Mouse (Mus musculus) ES-Bruce4 (cell line): ENCODE results near the gene Kat6b. TPM values are rescaled to one million over a fixed set of nuclear protein-coding genes. Genes with fewer than 3 reads are reported as not detected.

Source experiments
- H3K27ac ChIP-seq: 2 replicates; pipeline ENCODE4 v1.5.1; 2012; ENCODE audit warnings: low read length, inconsistent platforms; ENCODE audit not compliant: insufficient read depth
- H3K27me3 ChIP-seq: 2 replicates; pipeline ENCODE4 v1.6.1; 2012; ENCODE audit warnings: mild to moderate bottlenecking, low read length, inconsistent platforms; ENCODE audit not compliant: control insufficient read depth, poor library complexity, insufficient read depth, severe bottlenecking
- H3K36me3 ChIP-seq: 2 replicates; pipeline ENCODE4 v1.6.1; 2012; ENCODE audit warnings: inconsistent platforms, mild to moderate bottlenecking, low read length, moderate library complexity; ENCODE audit not compliant: control insufficient read depth, poor library complexity, insufficient read depth, severe bottlenecking
- H3K4me1 ChIP-seq: one replicate; pipeline ENCODE4 v1.8.1; 2011; ENCODE audit warnings: low read length; ENCODE audit not compliant: control insufficient read depth, insufficient read depth
- H3K4me3 ChIP-seq: 2 replicates; pipeline ENCODE4 v1.5.1; 2011; ENCODE audit warnings: low read depth, mild to moderate bottlenecking, low read length
- H3K9ac ChIP-seq: 2 replicates; pipeline ENCODE4 v1.6.1; 2012; ENCODE audit warnings: low read depth, mild to moderate bottlenecking, inconsistent platforms; ENCODE audit not compliant: poor library complexity, severe bottlenecking
- H3K9me3 ChIP-seq: replicated peaks from 2 replicates; pipeline ENCODE4 v1.6.1; 2012; ENCODE audit warnings: mild to moderate bottlenecking, low read length, inconsistent platforms; ENCODE audit not compliant: control insufficient read depth, poor library complexity, insufficient read depth, severe bottlenecking
- CTCF ChIP-seq: IDR thresholded peaks from one replicate; pipeline ENCODE4 v1.8.1; 2011; ENCODE audit warnings: low read depth, low read length
- EP300 ChIP-seq: IDR thresholded peaks from 2 replicates; pipeline ENCODE4 v1.6.1; 2011; ENCODE audit warnings: low read depth, low read length; ENCODE audit not compliant: insufficient read depth
- POLR2A ChIP-seq: IDR thresholded peaks from one replicate; pipeline ENCODE4 v1.8.1; 2011; ENCODE audit warnings: low read length; ENCODE audit not compliant: insufficient read depth
- polyA plus RNA-seq: library from polyadenylated mRNA; stranded (reverse); fragments of >200 nt; gene quantifications from 2 replicates; pipeline ENCODE4 v1.2.4, GENCODE M21; 2011; ENCODE audit warnings: low read depth; ENCODE audit not compliant: missing spikeins, insufficient read depth, insufficient read length

The Kat6b gene
- polyA plus RNA-seq, 1 experiment, result 132 TPM

DNA sequence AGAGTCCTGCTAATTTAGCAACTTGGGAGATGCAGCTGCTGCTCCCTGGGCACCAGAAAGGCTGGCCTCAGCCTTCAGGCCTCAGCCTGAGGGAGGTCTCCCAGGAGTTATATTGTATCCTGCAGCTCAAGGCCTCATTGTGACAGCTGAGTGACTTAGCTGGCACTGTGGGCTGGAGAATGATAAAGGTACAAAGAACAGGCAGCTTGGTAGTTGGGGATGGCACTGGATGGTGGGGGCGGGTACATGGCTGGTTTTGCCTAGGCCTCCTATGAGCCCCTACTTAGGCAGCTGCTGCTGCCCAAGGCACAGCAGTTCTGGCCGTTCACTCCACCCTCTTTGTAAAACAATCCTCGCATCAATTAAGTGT, 7.9 kb downstream of the Kat6b start:
- peaks cover 6% of the 10 kb centered on the region for H3K4me1 ChIP-seq
- H3K9ac ChIP-seq, result no peak overlapping the region
- H3K9me3 ChIP-seq, result no peaks in the 10 kb centered on the region
- no peaks in the 10 kb centered on the region for H3K27me3 ChIP-seq
- peaks cover 55% of the 10 kb centered on the region for H3K36me3 ChIP-seq
- H3K4me3 ChIP-seq, result no peak overlapping the region
- TF ChIP-seq POLR2A (no peak), CTCF (no peak), EP300 (no peak)
- H3K27ac ChIP-seq, result 0 out of 2 replicates have a peak overlapping the region, but pooled peaks have one; percentile 22

DNA sequence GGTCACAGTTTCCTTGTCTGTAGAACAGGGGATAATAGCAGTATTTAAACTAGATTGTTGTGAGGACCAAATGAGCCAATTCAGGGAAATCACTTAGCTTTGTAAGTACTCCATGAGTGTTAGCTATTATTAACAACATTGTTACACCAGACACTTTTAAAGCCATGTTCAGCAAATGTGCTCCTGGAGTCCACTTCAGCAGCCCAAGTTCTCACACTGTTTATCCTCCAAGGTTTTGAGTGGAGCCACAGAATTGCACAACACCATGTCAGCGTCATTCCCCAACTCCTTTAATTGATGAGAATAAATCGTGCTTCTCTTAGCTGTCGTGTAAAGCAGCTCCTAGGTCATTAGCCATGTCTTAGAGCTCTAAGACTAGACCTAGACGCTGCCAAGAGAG, 8.9 kb downstream of the Kat6b start:
- Histone ChIP-seq H3K4me3 (no peak overlapping the region), H3K27ac (peak overlapping the region; percentile 40), H3K9ac (0 out of 2 replicates have a peak overlapping the region, but pooled peaks have one; percentile 44), H3K4me1 (peaks cover 6% of the 10 kb centered on the region), H3K9me3 (no peaks in the 10 kb centered on the region), H3K27me3 (no peaks in the 10 kb centered on the region), H3K36me3 (peaks cover 54% of the 10 kb centered on the region)
- no peak for TF ChIP-seq CTCF
- no peak for TF ChIP-seq EP300

- H3K27ac ChIP-seq, result peak overlapping the region; percentile 76
- peak overlapping the region; percentile 63 for H3K4me3 ChIP-seq
- no peaks in the 10 kb centered on the region for H3K27me3 ChIP-seq
- H3K4me1 ChIP-seq, result peaks cover 3% of the 10 kb centered on the region
- no peak for TF ChIP-seq EP300
- TF ChIP-seq POLR2A, result no peak
- no peak for TF ChIP-seq CTCF
- peaks cover 28% of the 10 kb centered on the region for H3K36me3 ChIP-seq
- peak overlapping the region; percentile 68 for H3K9ac ChIP-seq
- no peaks in the 10 kb centered on the region for H3K9me3 ChIP-seq
Measured at GRCm38 (mm10) chr14:21498361-21498996, 17.2 kb downstream of the Kat6b start.

DNA sequence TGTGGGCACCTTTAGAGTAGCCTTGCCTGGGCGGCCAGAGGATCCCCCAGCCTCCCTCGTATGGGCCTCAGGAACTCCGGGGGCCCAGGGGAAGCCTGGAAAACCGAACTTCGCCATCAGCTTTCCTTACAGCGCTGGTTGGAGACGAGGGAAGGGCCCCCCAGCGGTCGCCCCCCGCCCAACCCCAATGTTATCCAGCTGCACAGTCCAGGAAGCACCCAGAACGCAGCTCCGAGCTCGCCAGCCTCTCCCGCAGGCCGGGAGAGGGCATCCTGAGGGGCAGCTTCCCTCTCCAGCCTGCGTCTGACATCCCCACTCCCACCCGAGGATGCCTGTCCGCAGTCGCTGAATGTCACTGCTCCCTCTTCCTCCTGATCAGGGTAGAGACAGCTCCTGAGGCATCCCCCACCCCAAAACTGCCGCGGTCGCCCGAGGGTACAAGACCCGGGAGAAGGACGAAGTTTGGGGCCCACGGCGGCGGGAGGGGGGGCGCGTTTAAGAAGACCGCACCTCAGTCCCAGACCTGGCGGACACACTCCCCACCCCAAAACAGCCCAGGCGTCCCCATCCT, 17.9 kb downstream of the Kat6b start:
- TF ChIP-seq CTCF (no peak), EP300 (no peak), POLR2A (no peak)
- Histone ChIP-seq H3K9ac (peak overlapping the region; percentile 68), H3K9me3 (no peaks in the 10 kb centered on the region), H3K36me3 (peaks cover 22% of the 10 kb centered on the region), H3K27ac (peak overlapping the region; percentile 76), H3K27me3 (no peaks in the 10 kb centered on the region), H3K4me3 (peak overlapping the region; percentile 63), H3K4me1 (peaks cover 3% of the 10 kb centered on the region)

- Histone ChIP-seq H3K9me3 (no peaks in the 10 kb centered on the region), H3K27me3 (no peaks in the 10 kb centered on the region), H3K4me1 (peaks cover 3% of the 10 kb centered on the region), H3K9ac (peak overlapping the region; percentile 68), H3K36me3 (peaks cover 19% of the 10 kb centered on the region), H3K4me3 (peak overlapping the region; percentile 63), H3K27ac (peak overlapping the region; percentile 60)
- no peak for TF ChIP-seq CTCF
- TF ChIP-seq POLR2A, result no peak
- TF ChIP-seq EP300, result no peak
Measured at GRCm38 (mm10) chr14:21499631-21500153, 18.5 kb downstream of the Kat6b start.
